Mouse (Mus musculus): Measurements from ENCODE around the gene Prkrip1.
A peak's percentile ranks its signal among the peaks of the same experiment; 100 is the strongest.

Prkrip1 gene

DNA sequence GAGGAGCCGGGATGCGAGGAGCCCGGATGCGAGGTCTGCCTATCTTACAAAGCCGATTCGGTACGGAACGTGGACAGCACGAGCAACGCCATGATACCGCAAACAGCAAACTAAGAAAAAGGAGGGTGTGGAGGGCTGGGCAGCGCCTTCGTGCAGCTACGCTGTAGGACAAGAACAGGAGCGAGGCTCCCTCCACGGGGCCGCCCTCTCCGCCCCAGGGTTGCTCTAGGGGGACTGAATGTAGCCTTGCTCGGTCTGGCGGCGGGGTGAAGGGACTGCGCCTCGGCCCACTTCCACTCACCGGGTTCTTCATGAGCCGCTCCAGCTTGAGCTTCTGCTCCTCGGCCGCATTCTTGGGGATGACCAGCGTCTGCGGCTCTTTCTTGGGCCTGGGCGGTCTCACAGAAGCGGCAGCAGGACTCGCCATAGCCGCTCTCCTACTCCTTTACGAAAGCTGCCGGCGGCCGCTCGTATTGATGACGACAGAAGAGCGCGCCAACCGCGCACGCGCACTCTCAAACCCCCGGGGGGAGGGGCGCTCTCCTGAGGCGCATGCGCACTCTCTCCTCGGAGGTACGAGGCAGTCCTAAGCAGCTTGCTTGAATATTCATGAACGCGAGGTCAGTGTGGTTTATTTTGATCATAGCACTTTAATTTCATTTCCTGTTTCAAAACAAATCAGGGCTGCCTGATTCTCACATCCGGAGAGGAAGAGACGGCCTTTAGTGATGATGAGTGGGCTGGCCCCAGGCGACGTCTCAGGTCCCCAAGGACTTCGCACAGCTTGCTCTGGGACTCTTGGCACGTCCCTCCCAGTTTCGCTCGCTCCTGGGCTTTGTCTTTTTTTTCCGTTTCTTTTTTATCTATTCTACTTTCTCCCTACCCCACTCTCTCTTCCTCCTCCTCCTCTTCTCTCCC, at the start of gene Prkrip1:
Prkrip1 (minus strand) TSS at position 490 of the 918 bp plus-strand sequence.
- peak; percentile 95 for DNase-seq

- DNase-seq, result no peak
Observed at GRCm38 (mm10) chr5:136248441-136248840, 49.7 kb upstream of the Prkrip1 start.

DNA sequence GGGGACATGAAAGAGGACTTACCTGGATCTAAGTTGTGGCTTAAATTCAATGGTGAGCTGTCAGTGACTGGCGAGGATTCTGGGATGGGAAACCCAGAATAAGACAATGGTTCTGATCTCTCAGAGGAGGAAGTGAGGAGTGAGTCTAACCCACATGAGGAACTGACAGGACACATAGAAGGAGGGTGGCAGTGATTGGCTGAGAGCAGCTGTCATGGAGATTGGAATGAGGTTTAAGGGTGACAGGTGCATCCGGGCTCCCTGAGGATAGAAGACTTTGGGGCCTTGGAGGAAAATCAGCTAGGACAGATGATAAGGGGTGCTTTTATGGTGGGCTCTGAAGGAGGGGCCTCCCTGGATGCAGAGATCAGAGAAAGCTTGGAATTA, 47.7 kb upstream of the Prkrip1 start, which contains the start of gene Sh2b2:
Sh2b2 (minus strand) TSS at position 105 of the 387 bp plus-strand sequence.
- no peak for DNase-seq

- no peak for DNase-seq
Observed at GRCm38 (mm10) chr5:136245541-136246451, 47.0 kb upstream of the Prkrip1 start.

GRCm38 (mm10) chr5:136244762-136245540, 46.2 kb upstream of the Prkrip1 start:
- peak; percentile 90 for DNase-seq

DNA sequence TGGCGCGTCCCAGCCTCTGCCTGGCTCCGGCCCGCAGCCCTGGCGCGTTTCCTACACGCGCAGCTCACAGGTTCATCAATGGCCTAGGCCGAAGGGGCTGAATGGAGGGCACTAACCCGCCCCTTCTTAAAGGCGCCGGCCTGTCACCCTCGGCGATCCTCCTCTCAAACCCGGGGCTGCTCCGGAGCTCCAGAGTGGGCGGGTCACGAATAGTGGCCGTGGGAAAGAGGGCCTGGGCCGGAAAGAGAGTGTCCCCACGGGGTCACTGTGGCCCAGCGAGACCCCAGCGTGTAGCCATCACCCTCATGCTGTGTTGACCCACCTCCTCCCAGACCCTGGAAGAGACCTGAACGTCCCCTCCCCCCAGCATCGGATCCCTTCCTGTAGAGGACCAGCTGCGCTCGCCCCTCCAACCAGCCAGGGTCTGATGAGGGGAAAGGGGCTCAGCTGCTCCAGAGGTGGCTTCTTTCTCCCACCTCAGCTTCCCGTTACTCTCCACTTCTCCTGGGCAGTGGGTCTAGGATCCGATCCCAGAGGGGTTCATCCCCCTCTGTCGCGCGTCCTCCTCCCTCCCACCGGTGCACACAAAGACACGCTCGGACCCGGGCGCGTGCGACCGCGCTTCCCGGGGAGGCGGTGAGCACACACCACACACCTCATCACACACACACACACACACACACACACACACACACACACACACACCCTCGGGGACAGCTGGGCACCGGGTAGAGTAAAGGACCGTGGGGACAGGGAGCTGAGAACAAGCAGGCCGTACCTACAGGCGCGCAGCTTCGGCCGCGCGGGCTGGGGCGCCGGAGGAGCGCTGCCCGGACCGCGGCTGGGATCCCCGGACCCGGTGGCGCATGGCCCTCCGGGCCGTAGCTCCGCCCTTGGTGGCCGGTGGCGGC, 45.3 kb upstream of the Prkrip1 start:
- DNase-seq, result peak; percentile 33

DNA sequence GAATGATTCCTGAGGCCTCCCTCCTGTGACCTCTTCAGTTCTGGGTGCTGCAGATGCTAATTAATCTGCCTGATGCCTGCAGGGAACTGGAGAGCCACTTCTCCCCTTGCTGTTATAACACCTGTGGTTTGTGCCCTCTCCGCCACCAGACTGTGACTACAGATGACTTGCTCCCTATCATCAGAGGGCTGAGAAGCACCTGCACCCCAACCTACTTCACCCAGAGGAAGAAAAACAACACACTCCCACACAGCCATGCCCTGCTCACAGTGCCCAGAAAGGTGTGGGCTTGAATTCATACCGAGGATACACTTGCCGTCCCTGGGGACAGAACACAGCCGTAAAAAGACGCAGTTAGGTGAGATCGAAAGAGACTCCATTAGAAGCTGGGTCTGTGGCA, 42.4 kb upstream of the Prkrip1 start:
- DNase-seq, result no peak

DNA sequence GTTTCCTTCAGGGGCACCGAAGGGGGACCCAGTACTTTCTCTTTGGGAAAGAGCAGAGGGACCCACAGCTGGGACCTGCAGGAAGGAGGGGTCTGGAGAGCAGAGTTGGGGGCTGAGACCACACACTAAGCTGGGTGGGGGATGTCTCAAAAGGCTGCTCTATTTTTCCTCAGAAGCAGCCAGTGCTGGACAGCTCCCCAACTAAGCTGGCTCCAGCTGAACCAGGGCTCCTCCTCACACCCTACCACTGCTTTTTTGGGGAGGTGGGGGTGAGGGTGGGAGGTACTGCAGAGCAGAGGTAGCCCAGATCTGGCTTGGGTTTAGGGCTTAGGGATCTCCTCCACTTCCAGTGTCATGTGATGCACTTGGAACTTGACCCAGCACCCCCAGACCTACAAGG, 41.6 kb upstream of the Prkrip1 start:
- DNase-seq, result no peak

- peak; percentile 26 for DNase-seq
Observed at GRCm38 (mm10) chr5:136237607-136238006, 38.8 kb upstream of the Prkrip1 start.

GRCm38 (mm10) chr5:136236611-136237010, 37.8 kb upstream of the Prkrip1 start:
- DNase-seq, result no peak

- no peak for DNase-seq
Observed at GRCm38 (mm10) chr5:136230348-136231035, 31.7 kb upstream of the Prkrip1 start.

DNA sequence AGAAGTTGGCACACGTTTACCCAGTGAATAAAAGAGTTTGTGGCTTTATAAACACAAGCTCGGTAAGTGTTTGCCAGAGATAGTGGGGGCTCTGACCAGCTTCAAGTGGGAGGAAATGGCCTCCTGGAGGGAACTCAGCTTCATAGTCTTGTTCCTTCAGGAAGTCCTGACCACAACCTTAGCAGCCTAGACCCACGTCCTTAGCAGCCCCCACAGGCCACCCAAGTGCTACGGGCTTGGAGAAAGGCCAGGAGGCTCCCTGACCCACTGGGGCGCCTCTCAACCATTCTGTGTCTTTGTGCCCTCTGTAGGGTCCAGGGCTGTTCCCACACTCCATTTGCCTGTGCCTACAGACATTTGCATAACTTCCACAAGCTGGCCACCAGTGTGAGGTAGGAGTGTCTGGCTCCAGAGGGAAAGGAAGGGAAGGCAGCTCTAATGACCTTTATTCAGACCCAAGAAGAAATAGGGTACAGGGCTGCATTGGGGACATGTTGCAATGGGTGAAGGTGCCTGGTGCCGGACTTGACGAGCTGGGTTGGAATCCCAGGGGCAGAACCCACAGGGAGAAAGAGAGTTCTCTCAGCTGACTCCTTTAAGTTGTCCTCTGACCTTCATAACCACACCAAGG, 27.6 kb upstream of the Prkrip1 start:
- DNase-seq, result no peak

GRCm38 (mm10) chr5:136218585-136218984, 19.8 kb upstream of the Prkrip1 start:
- DNase-seq, result no peak

DNA sequence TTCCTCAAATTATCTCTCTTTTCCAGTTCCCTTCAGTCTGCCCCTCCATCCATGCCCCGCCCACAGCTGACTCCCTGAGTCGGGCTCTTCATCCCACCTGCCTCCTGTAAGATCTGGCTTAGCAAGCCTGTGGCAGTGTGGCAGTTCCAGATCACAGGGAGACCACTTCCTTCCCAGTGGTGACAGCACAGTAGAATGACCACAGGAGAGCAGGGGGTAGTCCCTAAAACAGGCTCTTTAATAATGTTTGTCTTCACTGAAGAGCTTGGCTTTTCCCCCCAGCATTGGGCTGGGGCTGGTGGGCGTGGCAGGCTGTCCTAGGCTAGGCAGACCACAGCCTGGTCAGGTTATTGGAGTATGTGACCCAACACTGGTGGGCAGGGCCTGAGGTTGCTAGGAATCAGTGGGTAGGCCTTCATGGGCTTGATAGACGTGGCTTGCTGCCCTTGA, 19.2 kb upstream of the Prkrip1 start:
- no peak for DNase-seq

DNA sequence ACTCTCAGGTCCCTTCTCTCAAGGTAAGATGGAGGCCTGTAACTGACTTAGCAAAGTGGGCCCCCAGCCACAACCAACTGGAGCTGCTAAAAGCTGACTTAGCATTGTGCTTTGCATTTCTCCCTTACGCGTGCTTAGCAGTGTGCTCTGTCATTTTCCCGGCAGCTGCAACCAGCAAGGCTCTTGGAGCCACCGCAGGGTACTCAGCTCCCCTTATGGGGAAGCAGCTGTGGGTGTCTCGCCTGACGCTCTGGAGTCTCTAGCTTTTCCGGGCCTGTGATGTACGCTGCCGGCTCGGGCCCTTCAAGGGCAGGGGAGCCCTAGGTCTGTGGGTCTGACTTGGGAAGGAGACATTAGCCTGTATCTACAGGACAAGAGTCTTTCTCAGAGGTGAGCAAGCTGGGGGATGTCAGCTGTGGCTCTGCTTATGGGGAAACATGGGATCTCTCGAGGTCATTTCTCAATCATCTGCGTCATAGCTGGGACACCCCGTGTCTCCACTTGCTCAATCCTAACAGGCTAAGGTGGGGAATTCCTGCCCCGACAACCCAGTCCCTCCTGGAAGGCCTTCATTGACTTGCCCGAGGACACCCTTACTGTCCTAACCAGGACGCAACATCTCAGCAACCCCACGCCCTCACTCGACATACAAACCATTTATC, 18.4 kb upstream of the Prkrip1 start:
- no peak for DNase-seq

GRCm38 (mm10) chr5:136215958-136216357, 17.2 kb upstream of the Prkrip1 start:
- peak; percentile 27 for DNase-seq

DNA sequence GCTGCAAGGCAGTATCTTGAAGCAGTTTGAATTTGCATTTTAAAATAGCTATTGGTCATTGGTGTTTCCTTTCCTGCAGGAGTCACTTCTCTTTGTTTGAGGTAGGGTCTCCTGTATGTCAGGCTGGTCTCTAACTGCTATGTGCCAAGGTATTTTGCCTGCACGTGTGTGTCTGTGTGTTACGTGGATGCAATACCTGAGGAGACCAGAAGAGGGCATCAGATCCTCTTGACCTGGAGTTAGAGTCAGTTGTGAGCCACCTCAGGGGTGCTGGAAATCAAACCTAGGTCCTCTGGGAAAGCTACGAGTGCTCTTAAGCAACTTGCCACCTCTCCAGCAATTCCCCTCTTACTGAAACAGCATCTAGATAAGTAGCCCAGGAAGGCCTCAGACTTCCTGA, 16.4 kb upstream of the Prkrip1 start:
- no peak for DNase-seq

- no peak for DNase-seq
Observed at GRCm38 (mm10) chr5:136213716-136214115, 15.0 kb upstream of the Prkrip1 start.

GRCm38 (mm10) chr5:136212716-136213115, 14.0 kb upstream of the Prkrip1 start:
- no peak for DNase-seq
